Mouse (Mus musculus): ENCODE measurements around the gene Zfp106.
"Not testable (repeated sequence)": the region's sequence is repeated elsewhere in the genome, so short reads cannot be mapped to it uniquely, and the experiment has no call there.

Gene Zfp106

DNA sequence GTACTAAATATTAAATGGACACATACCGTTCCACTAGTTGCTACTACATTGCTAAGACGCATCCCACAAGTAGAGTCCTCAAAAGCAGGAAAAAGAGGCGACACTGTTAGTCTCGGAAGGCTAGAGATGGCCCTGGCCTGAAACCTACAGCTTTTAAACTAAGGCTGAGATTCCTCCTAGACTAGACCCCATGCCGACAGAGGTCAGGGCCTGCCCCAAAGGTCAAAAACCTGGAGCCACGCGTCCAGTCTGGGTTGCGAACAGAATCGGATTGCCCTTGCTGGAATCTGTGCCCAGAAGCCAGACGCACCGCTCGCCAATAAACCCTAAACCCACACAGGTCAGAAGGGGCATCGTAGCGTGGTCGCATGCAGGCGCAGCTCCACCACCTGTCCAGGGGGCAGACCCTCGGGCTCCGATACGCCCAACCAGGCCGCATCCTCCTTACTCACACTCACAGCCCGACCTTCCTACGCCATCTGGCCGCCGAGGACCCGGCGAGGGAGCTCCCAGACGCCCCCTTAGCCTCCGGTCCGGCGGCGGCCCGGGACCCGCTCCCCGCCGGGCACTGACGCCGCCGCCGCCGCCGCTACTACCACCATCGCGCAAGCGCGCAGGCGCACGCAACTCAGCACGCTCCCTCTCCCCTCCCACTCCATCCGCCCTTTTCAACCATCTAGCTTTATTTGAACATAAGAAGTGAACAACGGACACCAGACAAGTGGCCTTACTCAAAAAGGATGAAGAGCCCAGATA, at the start of gene Zfp106:
Zfp106 (minus strand) TSS at position 609 of the 756 bp plus-strand sequence.
- DNase-seq (ENCODE audit: low read depth, low spot score), result peak; percentile 60

DNA sequence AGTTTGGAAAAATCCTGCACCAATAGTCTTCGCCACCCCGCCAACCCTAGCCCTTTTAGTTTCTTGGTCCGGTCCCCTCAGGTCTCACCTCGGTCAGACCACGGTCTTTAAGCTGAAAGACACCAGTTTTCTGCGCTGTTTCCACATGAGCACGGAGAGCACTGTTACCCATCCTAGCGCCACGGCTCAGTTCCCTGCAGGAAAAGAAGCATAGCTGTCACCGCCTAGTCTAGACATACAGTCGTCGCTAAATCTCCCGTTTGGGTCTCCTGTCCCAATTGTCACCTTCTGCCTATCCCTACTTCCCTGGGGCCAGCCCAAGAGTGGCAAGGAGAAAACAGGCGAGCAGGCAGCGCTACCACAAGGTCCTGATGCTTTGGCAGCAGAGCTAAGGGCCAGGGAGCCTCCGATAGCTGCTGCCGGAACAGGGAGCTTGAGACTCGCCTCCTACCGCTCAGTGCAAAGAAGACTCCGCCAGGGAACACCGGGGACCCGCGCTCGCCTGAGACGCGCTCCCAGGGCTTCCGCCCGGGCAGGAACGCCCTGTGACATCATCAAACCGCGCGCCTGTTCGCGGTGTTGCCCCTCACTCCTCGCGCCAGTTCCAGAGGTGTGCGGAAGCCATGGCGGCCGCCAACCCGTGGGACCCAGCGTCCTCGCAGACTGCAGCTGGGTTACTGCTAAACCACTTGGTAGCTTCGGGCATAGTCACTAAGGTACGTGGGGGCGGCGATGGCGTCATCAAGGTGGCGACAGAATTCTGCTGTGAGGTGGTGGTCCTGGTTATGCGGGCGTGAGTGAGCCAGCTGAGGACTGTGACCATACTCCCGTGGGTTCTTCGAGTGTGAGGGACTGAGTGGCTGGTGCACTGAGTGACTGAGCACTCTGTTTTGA, 45.4 kb upstream of the Zfp106 start, which contains the start of the genes Haus2 and Lrrc57:
Haus2 (plus strand) TSS at position 554 of the 894 bp plus-strand sequence.
Lrrc57 (minus strand) TSS at position 691 of the 894 bp plus-strand sequence.
- peak; percentile 83 for DNase-seq (ENCODE audit: low read depth, low spot score)

DNA sequence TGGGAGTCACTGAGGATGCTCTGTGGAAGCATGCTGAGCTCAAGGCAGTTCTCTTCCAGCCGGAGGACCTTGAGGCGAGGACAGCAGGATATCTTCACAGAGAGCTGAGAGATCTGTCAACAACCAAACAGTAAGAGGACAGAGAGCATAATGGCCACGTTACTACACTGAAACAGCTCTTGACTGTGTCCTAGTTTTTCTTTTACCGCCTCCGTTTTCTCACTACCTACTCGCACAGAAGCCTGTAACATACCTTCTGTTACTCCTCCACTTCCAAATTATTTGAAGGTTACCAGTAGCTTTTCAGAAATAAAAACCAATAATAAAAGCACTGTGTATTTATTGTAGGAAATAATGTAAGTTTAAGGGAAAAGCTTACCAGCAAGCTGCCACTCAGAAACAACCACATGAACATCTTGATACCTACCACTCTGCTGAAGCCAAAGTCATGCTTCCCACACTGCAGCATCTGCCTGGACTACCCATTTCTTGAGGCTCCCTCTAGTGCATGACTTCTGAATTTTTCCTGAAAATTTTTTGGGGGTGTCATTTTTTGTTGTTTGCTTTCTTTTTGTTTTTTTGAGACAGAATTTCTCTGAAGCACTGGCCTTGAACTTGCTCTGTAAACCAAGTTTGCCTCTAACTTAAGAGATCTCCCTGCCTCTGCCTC, 42.5 kb upstream of the Zfp106 start:
- DNase-seq (ENCODE audit: low read depth, low spot score), result no peak

DNA sequence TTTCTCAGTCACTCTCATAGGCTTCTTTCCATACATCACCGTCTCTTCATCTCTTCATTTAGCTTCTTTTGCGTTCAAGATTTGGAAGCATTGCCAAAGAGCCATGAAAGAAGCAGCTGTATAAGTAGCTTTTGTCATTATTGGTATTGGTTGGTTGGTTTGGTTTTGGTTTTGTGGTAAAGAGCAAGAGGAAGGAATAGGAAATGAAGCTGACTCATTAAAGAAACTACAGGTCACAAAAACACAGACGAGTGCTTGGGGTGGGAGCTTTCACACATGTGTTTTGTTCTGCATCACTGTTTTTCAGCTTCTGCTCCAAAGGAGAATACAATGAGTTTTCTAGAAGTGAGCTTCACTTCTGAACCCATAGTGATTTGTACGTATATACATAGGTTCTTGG, 35.9 kb upstream of the Zfp106 start:
- DNase-seq (ENCODE audit: low read depth, low spot score), result no peak

DNA sequence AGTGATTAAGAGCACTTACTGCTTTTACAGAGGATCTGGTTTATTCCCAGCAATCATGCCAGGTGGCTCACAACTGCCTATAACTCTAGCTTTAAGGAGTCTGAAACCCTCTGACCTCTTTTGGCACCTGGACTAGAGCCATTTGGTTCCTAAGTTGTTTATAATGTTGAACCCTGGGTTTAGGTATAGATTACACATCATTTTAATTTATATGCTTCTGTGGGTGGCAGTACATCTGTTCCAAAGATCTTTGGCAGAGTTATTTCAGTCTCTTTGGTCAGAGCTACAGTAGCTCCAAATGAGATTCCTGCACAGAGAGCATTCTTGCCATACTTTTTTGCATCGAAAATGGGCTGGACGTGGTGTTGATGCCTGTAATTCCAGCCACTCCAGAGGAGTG, 34.1 kb upstream of the Zfp106 start:
- no peak for DNase-seq (ENCODE audit: low read depth, low spot score)

DNA sequence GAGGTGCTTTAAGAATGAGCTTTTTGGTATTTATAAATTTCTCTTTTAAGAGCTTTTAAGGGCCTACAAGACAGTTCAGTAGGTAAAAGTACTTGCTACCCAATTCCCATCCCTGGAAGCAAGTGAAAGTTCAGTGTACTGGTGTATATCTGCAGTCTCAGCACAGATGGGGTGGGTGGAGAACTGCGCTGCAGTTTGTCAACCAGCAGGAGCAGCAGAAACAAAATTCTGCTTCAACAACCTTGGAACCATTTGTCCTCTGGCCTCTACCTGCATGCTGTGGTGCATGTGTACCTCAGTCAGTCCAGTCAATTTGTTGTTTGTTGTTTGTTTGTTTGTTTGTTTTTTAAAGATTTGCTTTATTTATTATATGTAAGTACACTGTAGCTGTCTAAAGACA, 28.6 kb upstream of the Zfp106 start:
- no peak for DNase-seq (ENCODE audit: low read depth, low spot score)

DNA sequence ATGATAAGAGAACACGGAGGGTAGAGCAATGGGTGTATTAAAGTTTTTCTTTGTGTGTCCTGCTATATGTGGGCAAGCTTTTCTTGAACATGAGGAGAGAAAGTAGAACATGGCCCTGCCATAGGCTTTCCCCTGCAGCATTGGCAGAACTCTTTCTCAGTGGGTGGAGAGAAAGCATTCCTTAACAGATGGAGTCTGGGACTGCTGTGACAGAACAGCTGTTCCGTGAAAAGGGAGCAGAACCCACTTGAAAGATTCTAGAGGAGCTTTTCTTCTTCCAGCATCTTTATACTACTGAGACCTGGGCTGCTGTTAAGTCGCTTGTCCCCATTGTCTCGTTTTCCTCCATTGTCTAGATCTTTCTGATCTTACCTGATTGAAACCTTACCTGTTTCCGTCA, 26.1 kb upstream of the Zfp106 start:
- no peak for DNase-seq (ENCODE audit: low read depth, low spot score)

DNA sequence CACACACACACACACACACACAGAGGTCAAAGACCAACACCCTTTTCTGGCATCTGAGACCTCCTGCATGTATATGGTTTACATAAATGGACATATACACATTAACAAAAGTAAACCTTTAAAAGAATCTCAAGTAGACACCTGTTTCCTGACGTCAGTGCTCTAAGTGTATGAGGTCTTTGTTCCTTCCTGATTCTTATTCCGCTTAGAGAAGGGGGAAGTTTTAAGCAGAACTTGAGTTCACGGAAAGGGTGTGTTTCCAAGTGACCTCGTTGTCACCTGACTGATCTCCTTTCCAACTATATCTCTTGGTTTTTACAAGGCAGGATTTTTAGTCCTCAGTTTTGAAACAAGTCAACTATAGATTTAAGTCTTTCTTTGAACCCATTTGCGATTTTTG, 14.6 kb upstream of the Zfp106 start:
- DNase-seq (ENCODE audit: low read depth, low spot score), result no peak

DNA sequence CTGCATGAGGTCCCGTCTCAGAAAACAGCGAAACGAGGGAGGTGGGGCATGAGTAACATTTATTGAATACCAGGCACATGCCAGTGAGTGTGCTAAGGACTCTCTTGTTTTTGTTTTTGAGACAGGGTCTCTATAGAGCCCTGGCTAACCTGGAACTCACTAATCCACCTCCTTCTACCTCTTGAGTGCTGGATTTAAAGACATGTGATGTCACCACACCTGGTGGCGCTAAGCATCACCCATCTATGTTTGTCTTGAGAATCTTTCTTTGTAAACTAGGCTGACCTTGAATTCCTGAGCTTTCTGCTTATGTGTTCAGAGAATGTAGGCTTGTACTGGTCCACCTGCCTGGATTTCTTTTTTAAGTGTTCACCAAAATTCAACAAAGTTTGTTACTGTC, 14.2 kb upstream of the Zfp106 start:
- no peak for DNase-seq (ENCODE audit: low read depth, low spot score)

DNA sequence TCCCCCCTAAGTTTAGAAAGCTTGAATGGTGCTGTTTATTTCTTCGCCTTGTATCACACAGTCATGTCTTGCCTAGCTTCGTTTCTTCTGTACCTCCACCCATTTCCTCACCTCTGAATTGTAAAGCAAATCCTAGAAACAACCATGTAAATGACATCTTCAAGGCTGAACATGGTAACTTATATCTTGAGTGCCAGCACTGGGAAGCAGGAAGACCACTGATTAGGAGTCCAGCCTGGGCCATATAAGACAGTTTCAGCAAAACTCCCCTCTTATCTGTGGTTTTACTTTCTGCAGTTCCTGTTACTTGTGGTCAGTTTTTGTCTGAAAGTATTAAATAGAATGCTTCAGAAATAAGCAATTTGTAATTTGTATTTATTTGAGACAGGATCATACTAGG, 12.3 kb upstream of the Zfp106 start:
- no peak for DNase-seq (ENCODE audit: low read depth, low spot score)

DNA sequence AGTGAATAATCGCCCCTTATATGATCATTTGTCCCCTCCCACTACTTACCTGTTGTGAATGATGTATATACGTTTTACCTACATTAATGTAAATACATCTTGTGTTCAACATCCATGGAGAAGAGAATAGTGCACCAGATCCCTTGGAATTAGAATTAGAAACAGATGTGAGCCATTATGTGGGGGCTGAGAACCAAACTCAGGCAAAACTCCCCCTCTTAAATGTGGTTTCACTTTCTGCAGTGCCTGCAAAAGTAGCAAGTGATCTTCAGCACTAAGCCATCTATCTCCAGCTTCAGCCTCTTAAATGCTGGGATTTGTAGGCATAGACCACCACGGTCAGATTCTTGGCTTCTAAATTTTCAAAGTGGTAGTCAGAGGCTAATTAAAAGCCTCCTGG, 11.5 kb upstream of the Zfp106 start:
- DNase-seq (ENCODE audit: low read depth, low spot score), result no peak

DNA sequence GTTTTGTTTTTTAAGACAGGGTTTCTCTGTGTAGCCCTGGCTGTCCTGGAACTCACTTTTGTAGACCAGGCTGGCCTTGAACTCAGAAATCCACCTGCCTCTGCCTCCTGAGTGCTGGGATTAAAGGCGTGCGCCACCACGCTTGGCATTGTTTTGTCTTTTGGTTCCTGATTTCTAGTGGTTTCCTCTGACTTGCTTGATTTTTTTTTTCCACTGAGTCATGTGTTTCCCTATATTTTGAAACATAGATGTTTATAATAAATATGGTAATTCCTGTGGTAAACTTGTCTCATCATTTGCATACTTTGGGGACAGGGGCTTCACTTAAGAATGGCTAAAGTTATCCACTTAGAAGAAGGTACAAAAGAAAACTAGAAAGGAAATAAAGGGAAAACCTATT, 8.5 kb upstream of the Zfp106 start:
- not testable (repeated sequence) for DNase-seq (ENCODE audit: low read depth, low spot score)

DNA sequence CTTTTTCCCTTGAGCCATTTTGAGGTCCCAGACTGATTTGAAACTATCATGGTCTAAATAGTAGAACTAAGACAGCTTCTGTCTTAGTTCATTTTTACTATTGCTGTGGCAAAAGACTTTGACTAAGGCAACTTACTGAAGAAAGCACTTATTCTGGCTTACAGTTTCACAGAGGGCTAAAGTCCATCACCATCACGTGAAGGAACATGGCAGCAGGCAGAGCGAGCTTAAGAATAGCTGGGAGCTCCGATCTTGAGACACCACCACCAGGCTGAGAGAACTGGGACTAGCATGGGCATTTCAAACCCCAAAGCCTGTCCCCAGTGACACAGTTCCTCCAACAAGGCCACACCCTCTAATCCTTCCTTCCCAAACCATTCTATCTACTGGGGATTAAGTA, 7.4 kb upstream of the Zfp106 start:
- no peak for DNase-seq (ENCODE audit: low read depth, low spot score)

DNA sequence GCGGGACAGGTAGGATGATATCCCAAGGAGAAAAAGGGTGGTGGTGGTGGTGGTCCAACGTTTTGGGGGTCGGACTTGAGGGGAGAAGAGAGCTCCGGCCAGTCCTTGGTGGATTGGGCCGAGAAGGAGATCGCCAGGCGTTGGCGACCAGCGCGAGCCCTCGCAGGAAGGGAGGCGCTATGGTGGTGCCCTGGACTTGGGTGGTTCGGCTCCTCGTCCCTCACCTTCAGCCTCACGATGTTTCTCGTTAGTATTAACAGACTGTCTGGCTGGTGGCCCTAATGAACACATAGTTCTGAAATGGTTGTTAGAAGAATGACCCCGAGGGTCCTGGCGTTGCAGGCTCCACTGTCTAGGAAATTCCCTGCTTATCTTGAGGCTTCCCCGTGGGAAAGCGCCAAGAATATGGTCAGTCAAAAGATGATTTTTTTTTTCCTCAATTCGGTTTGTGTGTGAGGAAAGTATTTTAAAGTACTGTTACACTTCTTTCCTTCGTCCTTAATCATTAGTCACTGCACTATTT, 4.2 kb upstream of the Zfp106 start:
- no peak for DNase-seq (ENCODE audit: low read depth, low spot score)

DNA sequence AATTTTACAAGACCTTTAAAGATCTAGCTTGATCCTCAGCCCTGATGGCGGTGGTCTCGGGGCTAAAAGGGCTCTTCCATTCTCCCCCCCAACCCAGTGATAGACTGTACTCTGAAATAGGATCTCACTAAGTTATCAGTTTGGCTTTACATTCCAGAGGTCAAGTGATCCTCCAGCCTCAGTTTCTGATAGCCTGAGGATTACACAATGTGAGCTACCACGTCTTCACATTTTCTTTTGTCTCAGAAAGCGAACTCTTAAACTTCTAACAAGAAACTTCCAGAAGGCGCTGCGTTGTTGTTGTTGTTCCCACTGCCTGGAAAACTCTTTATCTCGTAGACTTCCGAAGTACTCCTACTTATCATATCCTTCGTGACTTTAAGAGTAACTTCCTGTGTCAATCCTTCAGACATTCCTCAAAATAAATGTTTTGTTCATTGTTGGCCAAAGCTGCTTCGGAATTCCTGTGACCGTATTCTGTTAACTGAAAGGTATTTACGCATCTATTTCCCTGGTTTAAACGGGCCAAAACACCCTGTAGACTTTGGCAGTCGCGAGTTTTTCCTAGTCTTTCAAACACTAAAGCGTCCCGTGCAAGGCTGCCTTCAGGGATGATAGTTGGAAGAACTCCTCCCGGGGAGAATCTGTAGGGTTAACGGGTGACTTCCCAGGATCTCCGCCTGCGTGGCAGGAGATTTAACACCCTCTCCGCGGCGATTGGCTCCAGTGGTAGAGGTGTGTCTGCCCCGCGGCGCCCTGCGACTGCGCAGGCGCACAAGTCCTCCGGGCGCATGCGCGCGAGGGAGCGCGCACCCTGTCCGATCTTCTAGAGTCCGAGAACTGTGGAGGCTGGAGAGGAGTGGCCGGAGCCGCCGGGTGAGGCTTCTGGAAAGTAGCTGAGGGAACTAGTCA, 3.5 kb upstream of the Zfp106 start, which contains the start of gene Snap23:
Snap23 (plus strand) TSS at position 786 of the 912 bp plus-strand sequence.
- DNase-seq (ENCODE audit: low read depth, low spot score), result peak; percentile 90

DNA sequence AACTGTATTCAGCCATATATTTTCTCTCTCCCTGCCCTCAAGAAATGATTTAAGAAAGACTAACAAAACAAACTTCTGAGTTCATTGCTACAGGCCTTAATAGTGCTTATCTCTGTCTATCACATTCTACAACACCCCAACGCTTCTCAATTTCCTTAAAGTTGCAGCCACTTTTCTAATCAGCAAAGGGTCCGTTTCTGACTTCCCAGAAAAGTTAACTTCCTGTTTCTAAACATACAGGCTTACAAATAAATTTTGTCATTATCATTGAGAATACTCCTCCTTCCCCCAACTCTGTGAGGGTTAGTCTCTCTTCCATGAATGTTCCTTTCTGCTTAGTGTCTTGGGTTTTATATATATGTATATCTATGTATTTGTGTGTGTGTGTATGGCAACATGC, 1.7 kb upstream of the Zfp106 start:
- no peak for DNase-seq (ENCODE audit: low read depth, low spot score)

DNA sequence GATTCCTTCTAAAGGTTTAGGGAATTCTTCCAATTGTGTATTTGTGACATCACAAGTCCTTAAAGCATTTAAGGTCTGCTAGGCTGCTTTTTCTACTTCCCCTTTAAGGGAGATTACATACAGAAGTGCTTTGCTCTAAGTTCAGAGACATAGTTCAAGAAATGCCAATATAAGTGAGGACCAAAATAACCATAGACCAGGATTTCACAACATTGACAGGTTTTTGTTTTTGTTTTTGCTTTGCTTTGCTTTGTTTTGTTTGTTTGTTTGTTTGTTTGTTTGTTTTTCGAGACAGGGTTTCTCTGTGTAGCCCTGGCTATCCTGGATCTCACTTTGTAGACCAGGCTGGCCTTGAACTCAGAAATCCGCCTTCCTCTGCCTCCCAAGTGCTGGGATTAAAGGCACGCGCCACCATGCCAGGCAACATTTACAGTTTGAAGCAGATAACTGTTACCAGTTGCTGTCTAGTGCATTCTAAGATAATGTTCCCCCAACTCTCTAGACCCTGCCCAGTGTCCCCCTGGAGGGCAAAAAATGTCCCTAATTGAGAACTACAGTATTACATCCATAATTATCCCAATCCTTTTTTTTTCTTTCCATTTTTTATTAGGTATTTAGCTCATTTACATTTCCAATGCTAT, 1.0 kb upstream of the Zfp106 start:
- not testable (repeated sequence) for DNase-seq (ENCODE audit: low read depth, low spot score)

DNA sequence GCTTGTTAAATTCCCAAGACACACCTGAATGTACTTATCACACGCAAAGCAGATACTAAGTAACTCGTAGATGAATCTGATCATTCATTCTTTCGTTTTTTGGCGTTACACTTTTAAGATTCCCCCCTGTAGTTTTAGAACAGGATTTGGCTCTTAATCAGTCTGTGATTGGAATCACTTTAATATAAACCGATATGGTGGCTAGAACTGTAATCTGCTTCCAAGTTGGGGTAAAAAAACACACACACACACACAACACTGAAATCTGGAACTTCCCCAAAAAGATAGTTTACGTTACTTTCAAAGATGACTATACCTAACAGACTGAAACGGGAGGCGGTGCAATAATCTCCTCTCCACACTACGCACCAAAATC, 796 bp downstream of the Zfp106 start:
- no peak for DNase-seq (ENCODE audit: low read depth, low spot score)

DNA sequence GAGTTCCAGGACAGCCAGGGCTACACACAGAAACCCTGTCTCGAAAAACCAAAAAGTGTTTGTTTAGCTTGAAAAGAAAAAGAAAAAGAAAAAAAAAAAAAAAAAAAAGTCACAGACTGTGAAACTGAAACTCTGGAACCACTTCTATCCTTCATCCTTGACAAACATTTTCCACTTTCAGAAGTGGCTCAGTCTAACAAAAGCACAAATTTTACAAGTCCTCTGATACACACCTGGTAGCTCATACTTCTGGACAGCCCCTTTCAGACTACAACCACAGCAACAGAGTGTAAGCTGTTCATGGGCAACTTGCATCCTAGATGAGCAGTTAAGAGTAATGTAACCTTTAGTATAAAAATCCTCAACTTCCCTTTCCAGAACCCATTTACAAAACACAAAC, 2.1 kb downstream of the Zfp106 start:
- no peak for DNase-seq (ENCODE audit: low read depth, low spot score)

DNA sequence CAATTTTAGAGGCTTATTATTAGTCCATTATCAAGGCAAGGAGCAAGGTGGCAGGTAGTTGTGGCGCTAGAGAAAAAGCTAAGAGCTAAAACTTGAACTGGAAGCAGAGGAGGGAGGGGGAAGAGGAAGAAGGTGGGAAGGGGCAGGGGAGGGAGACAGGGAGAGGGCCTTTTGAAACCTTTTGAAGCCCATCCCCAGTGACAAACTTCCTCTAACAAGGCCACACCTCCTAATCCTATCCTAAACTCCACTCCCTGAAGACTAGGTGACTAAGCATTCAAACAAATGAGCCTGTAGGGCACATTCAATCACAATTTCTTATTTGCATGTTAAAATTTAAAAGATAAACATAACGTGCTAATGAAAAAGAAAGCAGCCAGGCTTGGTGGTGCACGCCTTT, 4.8 kb downstream of the Zfp106 start:
- no peak for DNase-seq (ENCODE audit: low read depth, low spot score)
